Mouse (Mus musculus): ENCODE data around the gene Cfap77.

- TF ChIP-seq CTCF (IDR thresholded peaks at IDR 0.05; ENCODE audit: low read depth, low read length) = no peak
- TF ChIP-seq POLR2A (IDR thresholded peaks at IDR 0.05; ENCODE audit: borderline replicate concordance, low read depth, low read length) = no peak
Measured at GRCm38 (mm10) chr2:29098786-29099185, 43.9 kb upstream of the Cfap77 start.
